Mouse (Mus musculus) R1 (cell line): ENCODE measurements around the gene Tut7.
"Not testable (repeated sequence)": the region's sequence is repeated elsewhere in the genome, so short reads cannot be mapped to it uniquely, and the experiment has no call there.

ENCODE experiments used
- DNase-seq: peaks from one replicate; pipeline ENCODE4 v3.0.0-alpha.2; 2018; ENCODE audit warnings: low read depth, low spot score

Gene Tut7

GRCm38 (mm10) chr13:59832871-59833270, 9.9 kb upstream of the Tut7 start:
- no peak for DNase-seq

GRCm38 (mm10) chr13:59832454-59832853, 9.5 kb upstream of the Tut7 start:
- DNase-seq = no peak

GRCm38 (mm10) chr13:59825966-59826365, 3.0 kb upstream of the Tut7 start:
- DNase-seq = no peak

- no peak for DNase-seq
These were observed 2.1 kb downstream of the Tut7 start for GRCm38 (mm10) chr13:59820836-59821235.

DNA sequence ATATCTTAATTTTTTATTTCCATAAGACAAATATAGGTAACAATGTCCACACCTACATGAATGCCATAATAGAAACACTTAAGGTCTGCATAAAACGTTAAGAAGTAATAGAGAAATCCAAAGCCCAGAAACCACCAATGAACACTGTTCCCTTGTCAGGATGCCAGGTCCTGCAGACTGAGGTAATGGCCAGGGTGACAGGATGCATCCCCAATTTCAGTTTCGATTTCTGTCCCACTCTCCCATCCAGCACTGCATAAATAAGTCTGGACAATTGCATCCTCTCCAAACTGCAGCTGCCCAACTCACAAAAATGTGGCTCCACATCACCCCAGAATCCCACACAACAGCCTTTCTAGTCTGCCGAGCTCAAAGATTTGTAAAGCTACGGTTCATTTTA, 2.8 kb downstream of the Tut7 start:
- no peak for DNase-seq

DNA sequence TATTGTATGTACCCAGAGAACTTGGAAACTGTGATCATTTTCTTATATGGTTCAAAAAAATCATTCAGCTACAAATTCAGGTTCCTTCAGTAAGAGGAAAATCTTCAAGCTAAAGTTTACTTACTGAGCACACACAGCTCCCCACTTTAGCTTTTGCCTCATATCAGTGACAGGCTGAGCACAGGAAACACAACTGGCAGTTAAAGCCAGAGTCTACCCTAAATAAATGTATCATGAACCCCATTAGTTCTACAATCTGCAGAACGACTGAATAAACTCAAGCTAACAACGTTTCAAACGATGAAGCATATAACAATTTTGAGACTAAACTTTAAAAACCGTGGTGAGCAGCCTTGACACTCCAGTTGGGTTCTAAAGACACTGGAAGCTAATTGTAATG, 5.6 kb downstream of the Tut7 start:
- no peak for DNase-seq

DNA sequence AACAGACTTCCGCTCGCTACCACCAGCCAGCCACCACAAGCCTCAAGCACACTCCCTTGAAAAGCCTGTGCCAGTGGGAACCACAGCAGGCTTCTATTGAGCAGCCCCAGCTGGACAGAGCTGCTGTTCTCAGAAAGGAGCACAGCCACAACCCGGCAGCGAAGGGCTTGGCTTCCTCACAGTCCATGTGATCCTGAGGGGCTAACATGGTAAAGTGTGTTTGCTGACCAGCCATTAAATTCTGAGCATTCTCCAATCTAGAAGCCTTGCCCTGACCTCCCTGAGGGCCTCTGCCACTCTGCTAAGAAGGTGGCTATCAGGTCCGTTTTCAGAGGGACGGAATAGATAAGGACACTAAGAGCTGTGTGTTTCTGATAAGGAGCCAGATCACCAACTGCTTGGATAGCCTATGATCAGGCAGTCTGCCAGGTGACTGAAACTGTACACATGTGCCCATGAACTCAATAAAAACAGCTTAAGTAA, 8.8 kb downstream of the Tut7 start:
- DNase-seq = no peak

DNA sequence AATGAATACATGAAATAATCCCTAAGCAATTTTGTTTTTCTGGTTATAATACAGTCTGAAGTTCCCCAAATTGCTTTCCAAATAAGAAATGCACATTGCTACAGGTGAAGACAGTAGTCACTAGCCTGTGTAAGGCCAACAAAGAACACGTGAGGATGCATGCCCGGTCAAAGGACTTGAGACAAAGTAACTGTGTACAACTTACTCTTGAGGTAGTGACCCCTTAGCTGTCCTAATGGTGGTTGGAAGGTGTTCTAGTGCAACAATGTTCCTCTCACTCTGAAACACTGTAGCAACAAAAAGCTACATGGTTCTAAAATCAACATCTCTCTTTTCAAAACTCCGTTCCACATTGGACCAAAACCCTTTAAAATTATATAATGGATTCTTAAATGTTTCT, 11.4 kb downstream of the Tut7 start:
- DNase-seq = no peak

- no peak for DNase-seq
These were observed 21.9 kb downstream of the Tut7 start for GRCm38 (mm10) chr13:59801000-59801399.

DNA sequence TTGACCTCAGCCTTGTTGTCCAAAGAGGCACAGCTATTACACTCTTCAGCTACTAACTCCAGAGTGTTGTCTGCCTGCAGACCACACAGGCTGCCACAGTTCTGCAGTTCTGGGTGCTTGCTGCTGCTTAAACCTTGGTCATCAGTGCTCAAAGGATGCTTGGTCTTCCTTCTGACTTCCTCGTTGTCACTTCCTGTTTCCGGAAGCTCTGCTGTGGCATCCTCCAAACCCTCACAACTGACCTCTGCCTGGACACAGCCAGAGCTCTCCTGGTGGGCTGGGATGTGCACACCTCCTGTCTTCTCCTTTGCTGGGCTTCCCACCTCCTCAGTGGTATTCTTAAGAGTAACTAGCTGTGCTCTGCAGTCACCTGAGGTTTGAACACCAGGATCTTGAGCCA, 22.9 kb downstream of the Tut7 start:
- no peak for DNase-seq

- no peak for DNase-seq
These were observed 24.6 kb downstream of the Tut7 start for GRCm38 (mm10) chr13:59798306-59798705.

DNA sequence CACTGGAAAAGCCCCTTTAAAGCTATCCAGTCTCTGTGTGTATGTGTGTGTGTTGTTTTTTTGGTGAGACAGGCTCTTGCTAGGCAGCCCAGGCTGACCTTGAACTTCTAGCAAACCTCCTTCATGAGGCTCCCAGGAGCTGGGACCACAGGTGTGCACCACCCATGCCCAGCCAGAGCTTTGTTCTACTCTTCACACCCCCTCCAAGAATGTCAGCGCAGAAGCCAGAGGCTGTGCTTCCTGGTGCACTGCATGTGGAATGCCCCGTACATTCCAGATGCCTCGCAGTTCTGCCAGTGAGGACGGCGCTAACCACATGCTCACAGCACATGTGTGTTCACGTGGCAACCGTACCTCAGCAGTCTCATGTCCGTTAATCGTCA, 26.5 kb downstream of the Tut7 start:
- peak; percentile 89 for DNase-seq

DNA sequence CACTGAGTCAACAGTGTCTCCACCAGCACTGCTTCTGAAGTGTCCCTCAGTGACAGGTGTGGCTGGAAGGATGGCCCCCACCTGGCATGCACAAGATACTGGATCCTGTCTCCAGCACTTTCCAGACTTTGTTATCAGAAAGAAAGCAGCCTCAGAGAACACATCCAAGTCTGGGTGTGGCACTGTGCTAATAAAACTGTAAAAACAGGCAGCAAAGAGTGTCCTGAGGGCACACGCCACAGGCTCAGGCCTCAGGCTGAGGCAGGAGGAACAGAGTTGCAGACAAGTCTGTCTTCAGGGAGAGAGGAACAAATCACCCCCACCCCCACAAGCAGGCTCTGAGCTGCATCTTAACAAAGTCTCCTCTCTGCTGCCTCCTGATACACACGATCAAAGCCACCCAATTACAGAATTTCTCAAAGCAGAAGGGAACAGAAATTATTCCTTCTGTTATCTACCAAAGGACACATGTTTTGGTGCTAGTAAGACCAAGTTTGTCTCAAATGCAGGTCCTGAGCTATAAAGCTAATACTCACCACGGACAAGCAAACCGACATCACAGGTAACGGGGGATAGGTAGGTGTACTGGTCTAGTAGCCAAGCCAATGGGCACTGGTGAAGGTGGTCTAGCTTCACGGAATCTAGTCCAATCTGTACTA, 27.0 kb downstream of the Tut7 start:
- DNase-seq = peak; percentile 21

DNA sequence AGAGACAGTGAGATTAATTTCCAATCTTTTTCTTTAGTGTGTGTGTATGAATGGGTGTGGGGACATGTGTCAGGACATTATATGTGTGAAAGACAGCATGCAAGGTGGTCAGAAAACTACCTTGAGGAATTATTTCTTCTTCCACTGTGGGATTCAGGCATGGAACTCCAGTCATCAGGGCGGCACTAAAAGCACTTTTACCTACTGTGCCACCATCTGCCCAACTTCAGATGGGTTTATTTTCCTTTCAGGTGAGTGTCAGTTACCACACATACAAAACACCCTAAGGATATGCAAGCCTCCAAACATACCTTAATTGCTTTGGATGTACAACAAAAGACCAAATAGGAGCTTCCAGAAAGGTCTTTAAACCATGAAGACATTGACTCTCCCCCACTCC, 28.2 kb downstream of the Tut7 start:
- DNase-seq = no peak

GRCm38 (mm10) chr13:59782145-59782544, 40.8 kb downstream of the Tut7 start, which contains the start of gene Gm49354:
Gene Gm49354 (minus strand): TSS chr13:59782245.
- DNase-seq = no peak

GRCm38 (mm10) chr13:59779744-59780264, 43.1 kb downstream of the Tut7 start:
- not testable (repeated sequence) for DNase-seq

- DNase-seq = peak; percentile 42
These were observed 43.7 kb downstream of the Tut7 start for GRCm38 (mm10) chr13:59779213-59779612.

DNA sequence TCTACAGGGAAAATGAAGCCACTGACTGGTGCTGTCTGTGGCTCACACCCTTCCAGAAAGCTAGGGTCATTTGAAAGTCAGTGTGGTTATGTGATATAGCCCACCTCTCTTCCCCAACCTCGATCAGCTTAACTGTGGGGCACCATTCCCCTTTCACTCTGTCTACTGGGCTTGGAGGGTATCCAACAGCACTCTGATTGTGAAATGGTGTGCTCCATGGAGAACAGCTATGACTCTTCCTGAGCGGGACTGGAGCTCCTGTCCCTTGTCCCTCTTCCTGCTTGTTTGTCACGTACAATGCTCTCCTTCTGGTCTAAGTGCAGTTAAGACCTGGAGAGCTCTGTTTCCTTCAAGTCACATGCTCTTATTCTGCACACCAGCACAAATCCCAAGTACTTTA, 47.8 kb downstream of the Tut7 start:
- DNase-seq = no peak

GRCm38 (mm10) chr13:59771257-59771656, 51.7 kb downstream of the Tut7 start:
- peak; percentile 49 for DNase-seq

DNA sequence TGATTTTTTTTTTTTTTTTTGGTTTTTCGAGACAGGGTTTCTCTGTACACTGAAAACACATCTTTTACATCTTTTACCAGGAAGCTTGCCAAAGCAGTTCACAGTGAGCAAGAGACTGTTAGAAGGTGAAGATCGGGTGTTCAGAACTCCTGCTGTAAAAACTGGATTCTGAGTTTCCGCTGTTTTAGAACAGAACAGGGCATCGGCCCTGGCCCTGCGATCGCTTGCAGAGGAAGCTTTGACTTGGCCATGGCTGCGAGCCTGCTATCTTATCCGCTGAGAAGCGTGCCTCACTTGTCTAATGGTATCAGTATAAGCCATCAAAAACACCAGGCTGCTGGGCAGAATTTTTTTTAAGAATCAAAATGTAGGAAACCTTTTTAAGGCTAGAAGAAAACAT, 52.1 kb downstream of the Tut7 start:
- DNase-seq = no peak

DNA sequence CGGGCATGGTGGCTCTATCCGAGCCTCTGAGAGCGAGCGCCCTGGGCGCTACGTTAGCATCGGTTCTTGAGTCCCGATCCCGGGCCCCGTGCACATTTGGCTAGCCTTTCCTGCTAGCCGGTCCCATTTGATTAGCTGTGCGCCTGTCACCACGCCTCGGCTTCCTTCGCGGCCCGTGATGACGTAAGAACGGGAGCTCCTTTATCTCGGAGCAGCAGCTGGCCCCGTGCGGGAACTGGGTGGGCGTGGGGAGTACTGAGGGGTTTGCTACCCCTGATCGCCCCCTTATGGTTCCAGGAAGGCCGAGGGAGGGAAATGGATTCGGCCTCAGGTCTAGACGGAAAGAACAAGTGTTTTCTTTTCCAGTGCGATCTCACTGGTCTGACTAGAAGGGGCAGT, 52.8 kb downstream of the Tut7 start:
- DNase-seq = peak; percentile 96

DNA sequence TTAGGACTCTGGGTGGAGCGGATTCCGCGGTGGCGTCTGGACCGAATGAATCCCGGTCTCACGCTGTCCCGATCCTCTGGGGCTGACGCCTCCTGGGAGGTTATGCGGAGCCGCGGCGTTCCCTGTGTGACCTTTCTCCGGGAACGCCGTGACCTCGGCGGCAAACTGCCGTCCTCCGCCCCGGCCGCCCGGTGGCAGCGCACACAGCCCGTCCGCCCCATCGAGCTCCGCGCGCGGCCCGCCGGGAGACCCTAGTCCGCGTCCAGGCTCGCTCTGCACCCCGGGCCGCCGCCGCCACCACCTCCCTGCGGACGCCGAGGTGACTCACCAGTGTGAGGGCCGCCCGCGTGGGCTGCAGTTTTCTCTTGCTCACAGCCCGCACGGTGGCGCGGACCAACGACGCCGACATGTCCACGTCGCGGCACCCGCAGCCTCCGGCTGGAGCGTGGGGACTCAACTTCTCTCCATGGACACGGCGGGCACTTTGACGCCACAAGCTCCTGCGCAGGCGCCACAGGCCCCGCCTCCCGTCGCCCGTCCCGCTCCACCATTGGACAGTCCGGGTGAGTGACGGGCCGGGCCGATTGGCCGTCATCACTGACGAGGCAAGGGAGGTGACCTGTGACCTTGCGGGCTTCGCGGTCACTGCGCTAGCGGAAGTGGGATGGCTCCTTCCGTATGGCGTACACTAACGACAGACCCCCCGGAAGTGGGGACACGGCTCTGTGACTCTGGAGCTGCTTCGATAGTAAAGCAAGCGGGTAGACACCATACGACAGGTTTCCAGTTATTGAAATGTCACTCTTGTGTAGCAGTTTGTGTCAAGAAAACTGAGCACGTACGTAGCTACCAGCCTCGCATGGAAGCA, 53.4 kb downstream of the Tut7 start, which contains the start of gene Isca1:
Isca1 (minus strand) TSS at position 515 of the 868 bp plus-strand sequence.
- peak; percentile 98 for DNase-seq

DNA sequence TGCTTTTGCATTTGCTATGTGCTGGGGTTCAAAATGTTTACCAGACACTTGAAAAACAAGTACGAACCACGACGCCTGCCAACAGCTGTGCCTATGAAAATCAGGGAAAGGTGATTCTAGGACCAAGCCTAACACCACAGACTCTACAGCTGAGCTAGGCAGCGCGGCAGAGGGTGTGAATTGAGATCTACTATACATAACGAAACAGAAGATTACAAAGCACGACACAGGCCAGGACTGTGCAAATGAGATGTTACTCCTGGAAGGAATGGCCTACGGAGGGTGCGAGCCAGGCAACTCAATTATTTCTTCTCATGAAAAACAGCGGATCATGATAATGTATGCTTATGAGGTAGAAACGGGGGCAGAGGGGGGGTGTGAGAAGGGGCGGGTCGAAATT, 54.4 kb downstream of the Tut7 start:
- DNase-seq = no peak
